Mouse (Mus musculus) cerebellum, adult 18-20 months (tissue): Measurements from ENCODE around the gene Rgs18.

Experiments used
- DNase-seq, 2 experiments: peaks; one replicate each; pipeline ENCODE4 v3.0.0; 2021

Gene Rgs18

DNA sequence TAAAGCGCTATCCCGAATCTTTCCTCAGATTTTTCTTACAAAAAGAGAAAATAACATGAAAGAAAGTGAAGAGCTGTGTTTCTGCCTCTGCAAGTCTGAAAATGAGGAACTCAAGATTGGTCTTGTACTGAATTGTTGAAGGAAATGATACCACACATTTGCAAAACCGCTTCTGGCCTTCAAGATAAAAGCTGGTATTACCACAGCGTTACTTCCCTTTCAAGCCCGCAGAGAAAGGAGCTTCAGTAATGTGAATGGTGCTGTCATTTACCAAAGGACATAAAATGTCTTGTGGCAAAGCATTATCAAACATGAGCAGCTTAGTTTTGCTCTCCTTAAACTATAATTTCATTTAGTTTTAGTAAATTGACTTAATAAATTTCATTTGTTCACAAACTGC, at the start of gene Rgs18:
TSS of gene Rgs18 (minus strand) at position 105 of the 400 bp plus-strand sequence.
- no peak for DNase-seq

GRCm38 (mm10) chr1:144774394-144774793, 841 bp downstream of the Rgs18 start:
- DNase-seq = no peak

DNA sequence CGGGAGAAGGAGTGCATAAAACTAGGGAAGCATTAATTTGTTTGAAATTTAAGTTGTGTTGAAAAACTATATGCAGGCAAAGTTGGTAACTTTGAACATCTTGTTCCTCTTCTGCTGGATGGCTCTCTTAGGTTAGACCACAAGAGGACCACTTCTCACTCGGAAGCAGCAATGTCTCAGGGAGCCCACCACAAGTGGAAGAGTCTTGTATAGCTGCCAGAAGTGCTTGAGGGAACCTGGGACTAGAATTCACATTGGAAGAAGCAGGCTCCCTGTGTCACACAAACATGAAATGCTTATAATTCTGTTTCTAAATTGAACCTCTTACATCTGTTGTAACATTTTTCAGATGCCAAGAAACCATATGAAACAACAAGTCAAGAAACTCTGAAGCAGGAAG, 9.0 kb downstream of the Rgs18 start:
- no peak for DNase-seq

GRCm38 (mm10) chr1:144760792-144761191, 14.4 kb downstream of the Rgs18 start:
- no peak for DNase-seq

DNA sequence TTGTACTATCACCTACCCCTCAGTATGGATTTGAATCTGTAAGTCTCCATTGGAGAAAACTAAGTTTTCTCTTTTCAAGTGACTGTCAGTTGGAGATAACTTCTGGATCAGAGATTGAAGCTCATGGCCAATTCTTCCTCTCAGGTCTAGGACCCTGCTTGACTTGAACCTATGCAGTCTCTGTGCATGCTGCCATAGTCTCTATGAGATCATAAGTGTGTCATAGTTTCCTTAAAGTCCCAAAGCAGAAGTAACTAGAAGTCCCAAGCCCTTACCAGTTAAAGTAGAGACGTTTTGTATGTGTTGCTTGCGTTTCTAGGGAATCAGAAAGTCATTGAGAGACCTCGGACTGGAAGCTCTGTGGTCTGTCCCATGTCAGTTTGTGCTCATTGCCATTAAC, 24.5 kb downstream of the Rgs18 start:
- no peak for DNase-seq

GRCm38 (mm10) chr1:144746182-144746581, 29.1 kb downstream of the Rgs18 start:
- DNase-seq = no peak

DNA sequence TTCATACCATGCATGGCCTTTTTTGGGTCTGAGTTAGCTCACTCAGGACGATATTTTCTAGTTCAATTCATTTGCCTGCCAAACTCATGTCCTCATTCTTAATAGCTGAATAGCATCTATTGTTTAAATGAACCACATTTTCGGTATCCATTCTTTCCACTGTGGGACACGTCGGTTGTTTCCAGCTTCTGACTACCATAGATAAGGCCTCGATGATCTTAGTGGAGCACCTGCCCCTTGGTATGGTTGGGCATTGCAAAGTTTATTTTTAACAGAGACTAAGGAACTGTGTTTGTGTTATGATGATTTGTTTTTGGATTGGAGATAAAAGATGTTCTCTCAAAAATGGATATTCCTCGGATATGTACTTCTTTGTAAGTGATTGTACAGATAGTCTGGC, 37.5 kb downstream of the Rgs18 start:
- DNase-seq = no peak

DNA sequence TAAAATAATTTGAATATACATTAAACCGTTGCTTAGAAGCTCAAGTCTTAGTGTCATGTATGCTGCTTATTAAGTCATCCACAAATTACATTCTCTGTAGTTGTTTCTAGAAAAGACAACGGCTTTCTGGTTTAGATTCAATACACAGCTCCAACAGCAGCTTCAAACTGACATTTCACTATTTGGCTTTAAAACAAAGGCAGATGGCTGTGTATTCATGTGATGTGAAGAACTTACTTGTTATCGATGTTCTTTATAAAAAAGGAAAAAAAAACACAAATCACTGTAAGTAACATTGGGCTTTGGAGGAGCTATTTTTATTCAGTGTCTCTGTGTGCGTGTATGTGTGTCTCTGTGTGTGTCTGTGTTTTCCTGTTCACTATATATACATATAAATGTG, 54.5 kb downstream of the Rgs18 start:
- DNase-seq = no peak

DNA sequence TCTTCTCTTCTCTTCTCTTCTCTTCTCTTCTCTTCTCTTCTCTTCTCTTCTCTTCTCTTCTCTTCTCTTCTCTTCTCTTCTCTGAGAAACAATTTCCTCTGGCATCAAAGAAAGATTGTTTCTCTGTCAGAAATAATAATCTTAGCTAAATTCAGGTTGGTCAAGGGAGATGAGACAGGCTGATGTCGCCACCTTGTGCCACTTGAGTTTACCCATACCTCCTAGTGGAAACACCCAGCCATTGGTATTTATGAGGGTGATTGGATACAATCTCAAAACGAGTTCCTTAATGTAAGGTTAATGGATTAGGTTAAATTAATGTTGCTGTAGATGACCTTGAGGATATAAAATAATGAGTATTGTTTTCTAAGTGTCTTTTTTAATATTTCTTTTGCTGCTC, 70.9 kb downstream of the Rgs18 start:
- DNase-seq = no peak
